Mouse (Mus musculus): Measurements from ENCODE around the gene Ap4b1. TPM values are rescaled to one million over a fixed set of nuclear protein-coding genes. Genes with fewer than 3 reads are reported as not detected.
"Not testable (repeated sequence)": the region's sequence is repeated elsewhere in the genome, so short reads cannot be mapped to it uniquely, and the experiment has no call there.

Gene Ap4b1
- polyA plus RNA-seq, 1 experiment from 2014 or later = 14.1 TPM

- peaks cover 30% of the 10 kb centered on the region for H3K4me1 ChIP-seq (ENCODE audit: insufficient read depth)
- DNase-seq (no peak), ATAC-seq (peak; percentile 40)
- peak overlapping the region; percentile 98 for H3K27ac ChIP-seq (ENCODE audit: low read depth)
- no peaks in the 10 kb centered on the region for H3K9me3 ChIP-seq (ENCODE audit: low read length)
- peak overlapping the region; percentile 79 for H3K4me3 ChIP-seq (ENCODE audit: low read depth, low read length)
- H3K27me3 ChIP-seq (ENCODE audit: insufficient read depth, low read length) = no peaks in the 10 kb centered on the region
- H3K4me2 ChIP-seq (ENCODE audit: low read depth, low read length) = peak overlapping the region; percentile 82
- 2% methylated on average over 14 of the region's 14 CpGs for WGBS (ENCODE audit: insufficient replicate concordance)
- TF ChIP-seq EP300 (IDR thresholded peaks at IDR 0.05; ENCODE audit: low read depth) (no peak), CTCF (IDR thresholded peaks at IDR 0.05; ENCODE audit: low read depth) (no peak)
- H3K36me3 ChIP-seq (replicated peaks; ENCODE audit: insufficient read depth, low read length) = peaks cover 43% of the 10 kb centered on the region
- peak overlapping the region; percentile 91 for H3K9ac ChIP-seq (replicated peaks)
Observed at GRCm38 (mm10) chr3:103809799-103810150, 455 bp downstream of the Ap4b1 start.

DNA sequence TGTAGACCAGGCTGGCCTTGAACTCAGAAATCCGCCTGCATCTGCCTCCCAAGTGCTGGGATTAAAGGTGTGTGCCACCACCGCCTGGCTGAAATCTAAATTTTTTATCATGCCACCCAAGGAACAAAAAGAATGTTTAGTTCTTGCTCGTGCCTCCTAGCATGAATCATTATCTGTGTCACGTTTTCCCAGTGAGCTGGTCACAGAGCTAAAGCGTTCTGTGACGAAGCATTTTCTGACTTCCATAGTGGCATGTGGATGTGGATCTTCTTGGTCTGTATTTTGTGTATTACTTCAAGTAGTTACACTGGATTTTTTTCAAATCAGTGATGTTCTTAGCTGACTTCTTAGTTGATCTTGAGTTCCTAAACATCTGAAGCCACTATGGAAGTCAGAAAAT, 1.6 kb downstream of the Ap4b1 start:
- peaks cover 48% of the 10 kb centered on the region for H3K36me3 ChIP-seq (replicated peaks; ENCODE audit: insufficient read depth, low read length)
- peak overlapping the region; percentile 91; the same call in 1 of the 2 replicates for H3K9ac ChIP-seq (replicated peaks)
- ATAC-seq (no peak), DNase-seq (no peak)
- peaks cover 28% of the 10 kb centered on the region for H3K4me1 ChIP-seq (ENCODE audit: insufficient read depth)
- TF ChIP-seq EP300 (IDR thresholded peaks at IDR 0.05; ENCODE audit: low read depth) (no peak), CTCF (IDR thresholded peaks at IDR 0.05; ENCODE audit: low read depth) (no peak)
- no peaks in the 10 kb centered on the region for H3K27me3 ChIP-seq (ENCODE audit: insufficient read depth, low read length)
- peak overlapping the region; percentile 82 for H3K4me2 ChIP-seq (ENCODE audit: low read depth, low read length)
- H3K27ac ChIP-seq (ENCODE audit: low read depth) = peak overlapping the region; percentile 98; the same call in 1 of the 2 replicates
- WGBS (ENCODE audit: insufficient replicate concordance) = 71% methylated on average over 6 of the region's 6 CpGs
- peak overlapping the region; percentile 79 for H3K4me3 ChIP-seq (ENCODE audit: low read depth, low read length)
- no peaks in the 10 kb centered on the region for H3K9me3 ChIP-seq (ENCODE audit: low read length)

DNA sequence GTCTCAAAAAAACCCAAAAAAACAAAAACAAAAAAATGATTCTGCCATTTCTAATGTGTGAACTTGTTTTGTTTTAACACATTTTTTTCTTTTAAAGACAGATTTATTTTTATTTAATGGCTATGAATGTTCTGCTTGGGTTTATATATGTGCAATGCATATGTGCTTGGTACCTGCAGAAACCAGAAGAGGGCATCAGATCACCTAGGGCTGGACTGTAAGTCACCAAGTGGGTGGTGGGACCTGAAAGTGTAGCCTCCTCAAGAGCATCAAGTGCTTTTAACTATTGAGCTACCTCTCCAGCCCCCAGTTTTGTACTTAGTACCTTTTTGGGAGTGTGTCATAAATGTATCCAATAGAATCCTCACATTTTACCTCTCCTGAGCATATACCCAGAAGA, 18.2 kb downstream of the Ap4b1 start:
- TF ChIP-seq CTCF (IDR thresholded peaks at IDR 0.05; ENCODE audit: low read depth) (peak; percentile 43), EP300 (IDR thresholded peaks at IDR 0.05; ENCODE audit: low read depth) (no peak)

DNA sequence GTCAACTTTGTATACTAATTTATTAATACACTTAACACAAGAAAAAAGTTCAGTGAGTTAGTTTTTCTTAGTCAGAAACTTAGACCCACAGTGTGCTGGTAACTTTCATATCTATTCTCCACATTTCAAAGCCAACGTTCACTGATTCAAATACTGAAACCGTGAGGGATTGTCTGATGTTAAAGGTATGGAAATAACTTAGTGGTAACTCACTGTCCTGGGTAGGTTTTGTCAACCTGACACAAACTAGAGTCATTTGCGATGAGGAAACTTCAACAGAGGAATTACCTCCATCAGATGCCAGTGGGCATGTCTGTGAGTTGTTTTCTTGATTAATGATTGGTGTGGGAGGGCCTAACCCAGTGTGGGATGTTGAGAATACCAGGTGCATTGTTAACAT, 19.7 kb downstream of the Ap4b1 start:
- Histone ChIP-seq H3K27me3 (ENCODE audit: insufficient read depth, low read length) (no peaks in the 10 kb centered on the region), H3K4me3 (ENCODE audit: low read depth, low read length) (no peak overlapping the region), H3K36me3 (replicated peaks; ENCODE audit: insufficient read depth, low read length) (no peaks in the 10 kb centered on the region; the same call in 1 of the 2 replicates), H3K9ac (replicated peaks) (no peak overlapping the region), H3K9me3 (ENCODE audit: low read length) (no peaks in the 10 kb centered on the region), H3K27ac (ENCODE audit: low read depth) (no peak overlapping the region), H3K4me1 (ENCODE audit: insufficient read depth) (peaks cover 11% of the 10 kb centered on the region), H3K4me2 (ENCODE audit: low read depth, low read length) (no peak overlapping the region)
- 80% methylated on average over 3 of the region's 3 CpGs for WGBS (ENCODE audit: insufficient replicate concordance)
- ATAC-seq (no peak), DNase-seq (no peak)
- TF ChIP-seq EP300 (IDR thresholded peaks at IDR 0.05; ENCODE audit: low read depth) (no peak), CTCF (IDR thresholded peaks at IDR 0.05; ENCODE audit: low read depth) (no peak)

More for the DNA sequence above, 18.2 kb downstream of the Ap4b1 start:
- Histone ChIP-seq H3K27me3 (ENCODE audit: insufficient read depth, low read length) (no peaks in the 10 kb centered on the region), H3K9me3 (ENCODE audit: low read length) (no peaks in the 10 kb centered on the region), H3K4me3 (ENCODE audit: low read depth, low read length) (no peak overlapping the region), H3K36me3 (replicated peaks; ENCODE audit: insufficient read depth, low read length) (peaks cover 10% of the 10 kb centered on the region), H3K4me2 (ENCODE audit: low read depth, low read length) (no peak overlapping the region), H3K9ac (replicated peaks) (no peak overlapping the region), H3K27ac (ENCODE audit: low read depth) (no peak overlapping the region), H3K4me1 (ENCODE audit: insufficient read depth) (peaks cover 7% of the 10 kb centered on the region)
- DNase-seq (no peak), ATAC-seq (no peak)

DNA sequence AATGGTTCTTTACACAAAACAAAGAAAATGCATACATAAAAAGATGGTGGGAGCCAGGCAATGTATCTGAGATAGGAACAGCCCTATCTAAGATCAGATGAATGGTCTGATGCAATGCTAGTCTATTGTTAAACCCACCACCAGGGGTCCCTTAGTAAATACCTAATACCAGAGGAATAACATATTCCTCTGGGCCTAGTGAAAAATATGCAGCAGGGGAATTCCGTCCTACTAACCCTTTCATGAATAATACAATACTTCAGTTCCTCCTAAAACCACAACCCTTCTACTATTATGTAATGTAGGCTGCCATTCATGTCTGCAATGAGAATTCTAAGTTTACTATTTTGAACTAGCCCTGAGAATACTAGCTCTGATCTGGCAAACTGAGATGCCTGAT, 21.4 kb downstream of the Ap4b1 start:
- not testable (repeated sequence) for H3K9me3 ChIP-seq (ENCODE audit: low read length); H3K4me2 ChIP-seq (ENCODE audit: low read depth, low read length); H3K9ac ChIP-seq (replicated peaks); H3K27ac ChIP-seq (ENCODE audit: low read depth); DNase-seq; H3K4me3 ChIP-seq (ENCODE audit: low read depth, low read length); H3K36me3 ChIP-seq (replicated peaks; ENCODE audit: insufficient read depth, low read length); ATAC-seq; H3K27me3 ChIP-seq (ENCODE audit: insufficient read depth, low read length)
- peaks cover 11% of the 10 kb centered on the region for H3K4me1 ChIP-seq (ENCODE audit: insufficient read depth)
- 67% methylated on average over 1 of the region's 1 CpGs for WGBS (ENCODE audit: insufficient replicate concordance)

- H3K27me3 ChIP-seq (ENCODE audit: insufficient read depth, low read length) = no peaks in the 10 kb centered on the region
- H3K9me3 ChIP-seq (ENCODE audit: low read length) = no peaks in the 10 kb centered on the region
- no peak overlapping the region for H3K9ac ChIP-seq (replicated peaks)
- DNase-seq (no peak), ATAC-seq (no peak)
- H3K4me2 ChIP-seq (ENCODE audit: low read depth, low read length) = no peak overlapping the region
- peaks cover 11% of the 10 kb centered on the region for H3K4me1 ChIP-seq (ENCODE audit: insufficient read depth)
- TF ChIP-seq EP300 (IDR thresholded peaks at IDR 0.05; ENCODE audit: low read depth) (no peak), CTCF (IDR thresholded peaks at IDR 0.05; ENCODE audit: low read depth) (no peak)
- no peaks in the 10 kb centered on the region; the same call in 1 of the 2 replicates for H3K36me3 ChIP-seq (replicated peaks; ENCODE audit: insufficient read depth, low read length)
- no peak overlapping the region for H3K4me3 ChIP-seq (ENCODE audit: low read depth, low read length)
- 85% methylated on average over 7 of the region's 7 CpGs for WGBS (ENCODE audit: insufficient replicate concordance)
- H3K27ac ChIP-seq (ENCODE audit: low read depth) = no peak overlapping the region
Observed at GRCm38 (mm10) chr3:103831146-103831545, 21.8 kb downstream of the Ap4b1 start.

- TF ChIP-seq CTCF (IDR thresholded peaks at IDR 0.05; ENCODE audit: low read depth) (no peak), EP300 (IDR thresholded peaks at IDR 0.05; ENCODE audit: low read depth) (peak; percentile 49; the same call in 1 of the 2 replicates)
Observed at GRCm38 (mm10) chr3:103832426-103832825, 23.1 kb downstream of the Ap4b1 start, which contains the start of gene Bcl2l15. Bcl2l15 (plus strand) TSS chr3:103832601.

More at GRCm38 (mm10) chr3:103832426-103832825, 23.1 kb downstream of the Ap4b1 start, which contains the start of gene Bcl2l15:
- Histone ChIP-seq H3K9me3 (ENCODE audit: low read length) (no peaks in the 10 kb centered on the region), H3K4me2 (ENCODE audit: low read depth, low read length) (0 out of 2 replicates have a peak within 1 kb of the TSS, but pooled peaks have one; percentile 26), H3K4me3 (ENCODE audit: low read depth, low read length) (no peak within 1 kb of the TSS), H3K27me3 (ENCODE audit: insufficient read depth, low read length) (no peaks in the 10 kb centered on the region), H3K9ac (replicated peaks) (no peak within 1 kb of the TSS), H3K4me1 (ENCODE audit: insufficient read depth) (peaks cover 11% of the 10 kb centered on the region), H3K36me3 (replicated peaks; ENCODE audit: insufficient read depth, low read length) (no peaks in the 10 kb centered on the region), H3K27ac (ENCODE audit: low read depth) (no peak within 1 kb of the TSS)
- no peak for ATAC-seq
- no peak for DNase-seq

Measured in liver, postnatal 0 days (tissue).